Mouse (Mus musculus) urinary bladder, postnatal 14 days (tissue): ENCODE data around the gene Sgsm3.
A peak's percentile ranks its signal among the peaks of the same experiment; 100 is the strongest.

Experiments used
- DNase-seq: peaks from one replicate; pipeline ENCODE4 v3.0.0; 2021; ENCODE audit warnings: low spot score

Gene Sgsm3

DNA sequence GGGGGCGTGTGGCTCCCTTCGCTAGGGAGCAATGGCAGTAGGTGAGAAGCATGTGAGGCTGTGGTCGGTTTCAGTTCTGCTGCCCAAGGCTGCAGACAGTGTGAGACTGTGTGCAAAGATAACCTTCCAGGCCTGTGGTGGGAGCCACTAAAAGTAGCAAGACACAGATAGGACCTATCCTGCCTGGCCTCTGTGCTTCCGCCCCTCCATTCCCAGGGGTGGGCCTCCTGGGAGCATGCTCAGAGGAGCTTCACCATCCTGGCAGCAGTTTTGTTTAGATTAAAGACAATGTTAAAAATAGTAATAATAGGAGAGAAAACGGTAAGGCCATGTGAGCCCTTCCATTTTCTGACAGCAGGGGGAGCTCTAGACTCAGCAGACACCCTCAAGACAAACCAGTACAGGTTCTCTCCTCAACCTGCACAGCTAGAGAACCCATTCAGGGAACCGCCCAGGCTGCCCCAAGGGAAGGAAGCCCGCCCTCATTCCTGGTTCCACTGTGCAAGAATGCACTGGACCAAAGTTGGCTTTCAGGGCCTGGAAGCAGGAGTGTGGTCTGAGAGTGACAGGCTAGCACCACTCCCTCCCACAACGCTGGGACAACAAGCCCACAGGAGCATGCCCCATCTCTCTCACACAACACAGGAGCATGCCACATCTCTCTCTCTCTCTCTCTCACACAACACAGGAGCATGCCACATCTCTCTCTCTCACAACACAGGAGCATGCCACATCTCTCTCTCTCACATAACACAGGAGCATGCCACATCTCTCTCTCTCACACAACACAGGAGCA lies 50.0 kb downstream of the Sgsm3 start:
- DNase-seq: peak; percentile 80

DNA sequence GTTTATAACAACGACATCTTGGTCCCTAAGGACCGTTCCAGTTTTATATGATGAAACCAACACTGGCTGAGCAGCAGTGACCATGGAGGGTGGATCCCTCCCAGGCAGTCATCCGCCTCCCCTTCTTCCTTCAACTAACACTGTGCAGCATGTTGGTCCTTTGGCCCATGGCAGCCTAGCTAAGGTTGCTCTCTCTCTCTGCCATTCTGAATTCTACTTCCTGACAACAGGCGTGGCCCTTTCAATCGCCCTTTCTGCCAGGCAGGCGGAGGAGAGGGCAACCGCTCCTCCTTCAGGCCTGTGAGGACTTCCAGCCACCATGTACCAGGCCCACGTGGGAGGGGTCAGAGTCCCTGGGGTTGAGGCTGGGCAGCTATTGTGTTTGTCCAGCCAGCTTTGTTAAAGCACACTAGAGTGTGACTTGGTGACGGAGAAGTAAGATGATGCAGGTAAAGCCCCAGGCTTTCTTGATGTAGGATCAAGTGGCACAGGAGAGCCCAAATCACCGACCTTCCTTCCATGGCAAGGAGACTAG lies 53.4 kb downstream of the Sgsm3 start:
- no peak for DNase-seq

DNA sequence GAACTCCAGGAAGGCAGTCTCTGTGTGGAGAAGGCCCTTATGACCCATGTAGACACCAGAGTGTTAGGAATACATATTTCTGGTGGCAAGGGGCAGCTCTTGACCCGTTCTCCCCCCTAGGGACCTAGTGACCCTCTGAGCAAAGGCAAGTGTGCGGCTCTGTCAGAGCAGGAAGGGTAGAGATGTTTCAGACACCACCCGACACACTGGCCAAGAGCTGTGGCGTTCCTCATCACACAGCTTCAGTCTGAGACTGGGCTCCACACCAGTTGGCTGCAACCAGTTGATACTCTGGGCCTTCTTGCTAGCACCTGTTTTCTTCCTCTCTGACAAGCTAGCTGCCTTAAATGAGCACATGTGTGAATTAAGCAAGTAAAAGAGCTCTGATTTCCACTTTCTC lies 54.0 kb downstream of the Sgsm3 start:
- DNase-seq: no peak

DNA sequence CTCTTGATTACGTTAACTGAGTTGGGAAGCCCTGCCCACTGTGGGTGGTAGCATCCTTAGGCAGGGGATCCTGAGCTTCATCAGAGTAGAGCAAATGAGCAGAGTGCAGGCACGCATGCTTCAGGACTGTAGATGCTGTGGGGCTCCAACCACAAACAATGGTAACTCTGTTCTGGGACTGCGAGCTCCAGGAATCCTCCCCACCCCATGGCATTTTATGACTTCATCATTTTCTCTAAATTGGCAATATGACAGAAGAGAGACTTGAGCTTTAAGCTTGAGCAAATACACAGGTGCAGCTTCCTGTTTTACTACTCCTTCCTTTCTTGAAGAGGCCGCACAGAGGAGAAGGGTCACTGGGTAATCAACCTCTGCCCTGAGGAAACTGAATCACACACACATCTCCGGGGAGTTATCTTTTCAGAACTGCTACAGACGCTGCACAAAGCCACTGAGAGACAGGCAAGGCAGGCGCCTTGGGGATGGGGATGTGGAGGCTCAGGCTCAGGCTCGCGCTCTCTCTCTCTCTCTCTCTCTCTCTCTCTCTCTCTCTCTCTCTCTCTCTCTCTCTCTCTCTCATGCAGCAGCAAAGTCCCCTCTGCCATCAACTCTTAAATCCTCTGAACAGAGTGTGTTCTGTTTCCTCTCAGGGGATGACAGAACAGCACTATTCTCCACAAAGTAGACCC lies 55.5 kb downstream of the Sgsm3 start:
- no peak for DNase-seq

DNA sequence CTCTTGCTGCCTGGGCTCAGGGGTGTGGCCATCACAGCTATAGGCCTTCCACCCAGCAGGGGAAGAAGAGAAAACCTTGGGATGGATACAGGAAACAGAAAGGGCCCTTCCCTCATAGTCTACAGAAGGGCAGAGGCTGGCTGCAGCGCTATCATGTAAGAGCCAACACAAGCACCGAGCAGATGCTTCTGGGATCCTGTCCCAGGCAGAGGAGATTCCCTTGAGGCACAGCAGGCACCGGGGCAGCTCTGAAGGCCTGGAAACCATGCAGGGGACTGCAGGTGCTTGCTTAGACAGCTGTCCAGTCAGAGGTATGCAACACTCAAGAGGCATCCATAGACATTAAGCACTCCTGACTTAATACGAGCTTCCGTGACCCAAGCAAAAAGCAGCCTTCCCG lies 56.6 kb downstream of the Sgsm3 start:
- no peak for DNase-seq

DNA sequence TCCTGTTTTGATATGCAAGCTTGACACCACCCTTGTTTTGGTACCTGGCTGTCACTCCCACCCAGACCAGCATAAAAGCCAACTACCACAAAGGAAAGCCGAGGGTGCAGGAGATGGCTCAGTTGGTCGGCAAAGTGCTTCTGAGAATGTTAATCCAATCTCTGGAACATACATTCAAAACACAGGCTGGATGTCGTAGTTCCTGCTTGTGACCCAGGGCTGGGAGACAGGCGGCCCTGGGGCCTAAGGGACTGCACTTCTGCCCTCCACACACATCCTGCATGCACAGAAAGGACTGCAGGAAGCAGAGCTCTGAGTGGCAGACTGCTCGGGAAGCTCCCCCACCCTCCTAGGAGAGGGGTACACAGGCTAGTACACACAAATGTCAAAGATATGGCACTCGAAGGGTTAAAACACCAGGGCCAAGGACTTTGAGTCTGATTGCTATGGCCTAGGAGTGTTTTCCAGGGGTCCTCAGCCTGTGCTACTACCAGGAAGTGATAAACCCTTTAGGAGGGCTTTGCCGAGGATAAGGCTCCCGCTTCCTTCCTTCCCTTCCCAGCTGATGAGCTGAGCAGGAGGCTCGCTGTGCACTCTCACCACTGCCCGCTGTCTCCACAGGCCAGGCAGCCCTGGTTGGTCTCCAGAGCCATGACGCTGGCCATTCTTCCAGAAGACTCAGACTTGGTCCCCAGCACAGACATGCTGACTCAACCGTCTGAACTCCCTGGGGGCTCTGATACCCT lies 58.0 kb downstream of the Sgsm3 start:
- no peak for DNase-seq

DNA sequence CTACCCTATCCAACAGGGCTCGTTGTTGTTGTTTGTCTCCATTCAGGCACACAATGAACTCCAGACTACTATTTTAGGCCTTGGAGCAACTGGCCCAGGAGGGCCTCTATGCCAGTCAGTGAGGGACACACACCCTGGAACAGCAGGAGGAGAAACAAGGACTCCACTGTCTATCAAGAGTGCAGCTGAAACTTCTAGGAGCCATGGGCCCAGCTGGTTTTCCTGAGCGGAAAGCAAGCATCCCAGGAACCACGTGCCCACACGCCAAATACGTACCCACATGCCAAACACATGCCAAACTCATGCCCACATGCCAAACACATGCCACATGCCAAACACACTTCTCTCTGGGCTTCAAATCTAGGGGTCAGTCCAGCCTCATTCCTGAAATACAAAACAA lies 60.9 kb downstream of the Sgsm3 start:
- DNase-seq: no peak

DNA sequence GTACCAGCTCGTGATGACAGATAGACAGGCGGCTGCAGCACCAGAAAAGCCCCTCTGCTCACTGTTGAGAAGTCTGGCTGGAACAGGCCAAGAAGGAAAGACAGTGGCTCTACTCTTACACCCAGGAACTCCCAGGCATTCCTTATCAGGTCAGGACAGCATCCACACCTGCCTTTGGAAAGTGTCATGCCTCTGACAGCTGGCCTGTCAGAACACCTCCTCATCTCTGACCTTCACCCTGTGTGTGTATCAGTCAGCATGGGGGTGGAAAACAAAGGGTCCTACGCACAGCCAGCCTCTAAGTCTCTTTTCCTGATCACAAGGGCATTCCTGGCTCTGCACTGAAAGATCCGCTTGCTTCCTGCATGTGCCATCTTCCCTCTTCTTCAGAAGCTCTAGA lies 64.2 kb downstream of the Sgsm3 start:
- no peak for DNase-seq

DNA sequence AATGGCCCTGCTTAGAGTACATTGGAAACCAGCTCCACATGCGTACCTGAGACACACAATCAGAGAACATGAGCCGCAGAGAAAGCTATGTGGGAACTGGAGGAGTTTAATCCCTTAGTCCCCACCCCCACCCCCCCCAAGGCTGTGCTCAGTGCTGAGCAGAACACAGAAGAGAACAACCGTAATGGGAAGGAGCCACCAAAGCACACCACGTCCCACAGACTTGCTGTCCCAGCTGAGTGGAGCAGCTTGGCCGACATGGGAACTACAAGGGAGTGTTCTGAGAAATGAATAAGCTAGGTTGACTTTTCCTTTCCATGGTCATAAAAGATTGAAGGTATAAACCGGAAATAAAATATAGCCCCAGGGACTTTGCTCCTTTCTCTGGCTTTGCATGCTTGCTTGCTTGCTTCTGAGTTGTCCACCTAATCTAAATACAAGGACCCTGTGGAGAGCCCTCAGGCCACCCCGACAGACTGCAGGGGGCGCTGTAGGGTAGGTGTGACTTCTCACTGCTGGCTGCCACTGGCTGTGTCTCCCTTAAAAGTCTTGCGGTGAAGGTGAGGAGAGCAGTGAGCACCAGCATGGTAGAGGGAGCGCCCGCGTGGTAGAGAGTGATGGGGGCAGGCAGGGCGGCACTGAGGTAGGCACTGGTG lies 64.8 kb downstream of the Sgsm3 start:
- DNase-seq: peak; percentile 41

DNA sequence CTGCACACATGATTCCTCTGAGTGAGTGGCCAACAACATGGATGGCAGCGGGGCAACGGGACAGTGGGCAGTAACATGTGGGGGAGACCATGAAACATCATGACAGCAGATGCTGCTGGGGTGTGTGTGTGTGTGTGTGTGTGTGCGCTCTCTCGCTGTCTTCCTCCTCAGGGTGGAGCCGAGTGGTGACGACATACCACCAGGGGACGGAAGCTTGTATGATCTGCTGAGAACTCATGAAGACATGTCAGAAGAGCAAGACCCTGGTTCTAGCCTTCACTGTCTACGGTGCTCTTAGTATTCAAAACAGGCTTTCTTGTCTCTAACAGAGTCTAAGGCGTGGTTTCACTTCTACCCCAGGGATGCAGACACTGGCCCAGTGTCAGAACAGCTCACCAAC lies 66.9 kb downstream of the Sgsm3 start:
- no peak for DNase-seq

DNA sequence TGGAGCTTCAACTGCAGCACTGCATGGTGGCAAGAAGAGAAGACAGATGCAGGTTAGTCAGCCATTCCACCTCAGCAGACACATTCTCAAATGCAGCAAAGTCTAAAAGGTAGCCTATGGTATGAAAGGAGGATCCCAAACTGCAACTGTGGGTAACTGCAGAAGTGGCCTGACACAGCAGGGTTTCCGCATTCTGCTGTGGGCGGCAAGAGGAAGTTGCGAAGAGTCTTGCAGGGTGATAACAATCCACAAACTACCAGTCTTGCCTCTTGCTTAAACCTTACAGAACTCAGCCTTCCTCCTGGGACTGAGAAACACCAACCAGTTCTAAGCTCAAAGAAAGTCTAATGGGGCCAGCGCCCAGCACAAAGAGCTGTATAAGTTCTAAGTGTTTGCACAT lies 67.8 kb downstream of the Sgsm3 start:
- no peak for DNase-seq

DNA sequence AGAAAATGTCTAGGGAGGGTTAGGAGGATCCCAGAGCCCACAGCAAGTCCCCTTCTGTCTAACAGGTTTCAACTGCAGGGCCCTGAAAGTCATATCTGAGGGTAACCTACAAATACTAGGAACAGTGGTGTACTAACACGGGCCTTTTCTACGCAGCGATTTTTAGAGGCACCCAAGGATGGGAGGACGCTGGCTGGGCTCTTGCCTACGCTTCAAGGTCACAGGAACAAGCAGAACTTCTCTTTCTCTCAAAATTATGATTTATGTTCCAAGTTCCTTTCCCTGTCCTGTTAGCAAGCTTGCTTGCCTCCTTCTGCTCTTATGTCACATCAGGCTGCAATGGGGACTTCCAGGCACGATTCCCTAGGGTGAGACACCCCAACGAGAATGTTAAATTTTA lies 68.5 kb downstream of the Sgsm3 start:
- no peak for DNase-seq

DNA sequence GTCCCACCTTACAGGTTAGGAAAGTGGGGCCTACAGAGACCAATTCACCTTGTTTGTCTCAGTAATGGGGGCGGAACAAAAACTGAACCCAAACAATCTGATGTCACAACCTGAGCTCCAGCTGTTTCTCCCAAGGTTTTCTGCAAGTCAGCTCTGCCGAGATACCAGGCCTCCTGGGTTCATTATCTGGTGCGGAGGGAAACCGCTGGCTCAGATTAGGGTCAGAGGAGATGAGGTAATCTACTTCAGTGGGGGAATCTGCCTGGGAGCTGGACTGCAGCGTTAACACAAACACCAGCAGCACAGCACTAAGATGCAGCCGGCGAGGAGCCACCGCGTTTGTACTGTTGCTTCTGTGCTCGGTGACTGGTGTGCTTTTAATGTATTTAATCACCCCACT lies 69.9 kb downstream of the Sgsm3 start:
- DNase-seq: no peak

DNA sequence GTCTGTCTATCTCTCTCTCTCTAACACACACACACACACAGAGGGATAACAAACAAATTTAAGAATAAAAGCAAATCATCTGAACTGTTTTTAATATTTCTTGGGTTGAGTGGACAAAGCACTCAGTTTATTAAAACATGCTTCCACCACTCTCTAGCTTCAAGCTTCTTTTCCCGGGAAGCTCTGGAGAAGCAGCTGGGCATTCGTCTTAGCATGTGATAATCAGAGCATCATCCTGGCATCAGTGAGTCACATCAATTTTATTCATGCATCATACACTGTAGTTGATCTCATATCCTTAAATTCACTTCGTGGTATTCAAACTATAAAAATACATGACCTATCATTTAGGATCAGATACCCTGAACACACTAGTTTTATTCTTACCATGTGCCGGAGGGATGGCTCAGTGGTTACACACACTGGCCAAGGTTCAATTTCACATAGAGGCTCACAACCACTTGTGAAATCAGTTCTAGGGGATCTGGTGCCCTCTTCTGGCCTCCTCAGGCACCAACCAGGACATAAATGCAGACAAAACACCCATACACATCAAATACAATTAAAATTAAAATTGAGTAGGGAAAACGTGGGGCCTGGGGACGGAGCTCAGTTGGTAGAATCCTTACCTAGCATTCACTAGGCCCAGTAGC lies 72.0 kb downstream of the Sgsm3 start:
- DNase-seq: no peak

DNA sequence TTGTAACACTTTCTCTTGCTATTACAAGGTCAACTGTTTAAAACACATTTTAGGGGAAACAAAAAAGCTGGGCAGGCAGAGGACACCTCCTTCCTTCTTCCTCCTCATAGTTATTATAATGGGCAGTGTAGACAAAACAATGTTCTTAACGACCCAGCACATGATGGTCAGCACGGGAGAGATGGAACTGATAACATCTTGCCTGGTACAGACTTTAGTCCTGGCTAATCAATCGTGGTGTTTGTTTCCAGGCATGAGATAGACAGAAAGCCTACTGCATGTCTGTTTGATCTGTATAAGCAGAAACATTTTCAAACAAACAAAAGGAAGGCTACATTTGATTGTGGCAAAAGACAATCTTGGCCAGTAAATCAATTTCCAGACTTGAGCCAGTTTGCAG lies 72.9 kb downstream of the Sgsm3 start:
- DNase-seq: no peak

DNA sequence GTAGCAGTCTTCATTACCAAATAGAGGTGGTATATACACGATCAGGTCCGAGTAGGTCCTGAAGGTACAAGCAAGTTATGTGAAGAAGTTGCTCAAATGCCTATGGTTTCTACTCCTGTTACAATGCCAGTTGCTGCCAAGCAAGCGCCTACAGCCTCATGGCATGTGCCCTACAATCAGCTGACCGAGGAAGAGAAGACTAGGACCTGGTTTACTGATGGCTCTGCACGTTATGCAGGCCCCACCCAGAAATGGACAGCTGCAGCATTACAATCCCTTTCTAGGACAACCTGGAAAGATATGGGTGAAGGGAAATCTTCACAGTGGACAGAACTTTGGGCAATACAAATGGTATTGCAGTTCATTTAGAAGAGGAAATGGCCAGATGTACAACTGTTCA lies 74.9 kb downstream of the Sgsm3 start:
- DNase-seq: no peak

DNA sequence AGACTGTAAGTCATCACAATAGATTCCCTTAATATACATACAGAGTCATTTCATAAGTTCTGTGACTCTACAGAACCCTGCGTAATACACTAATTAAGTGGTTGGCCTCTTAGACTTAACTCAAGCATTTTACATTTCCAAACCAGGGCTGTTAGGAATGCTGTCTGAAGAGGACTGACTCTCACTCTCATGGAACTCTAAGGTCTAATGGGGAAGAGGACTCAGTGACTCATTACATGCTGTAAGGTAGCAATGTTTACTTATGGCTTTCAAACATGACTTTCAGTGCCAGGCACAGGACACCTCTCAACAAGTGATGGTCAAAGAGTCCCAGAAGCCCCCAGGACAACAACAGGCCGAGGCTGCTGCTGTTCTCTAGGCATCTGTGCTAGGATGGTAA lies 77.9 kb downstream of the Sgsm3 start:
- no peak for DNase-seq

DNA sequence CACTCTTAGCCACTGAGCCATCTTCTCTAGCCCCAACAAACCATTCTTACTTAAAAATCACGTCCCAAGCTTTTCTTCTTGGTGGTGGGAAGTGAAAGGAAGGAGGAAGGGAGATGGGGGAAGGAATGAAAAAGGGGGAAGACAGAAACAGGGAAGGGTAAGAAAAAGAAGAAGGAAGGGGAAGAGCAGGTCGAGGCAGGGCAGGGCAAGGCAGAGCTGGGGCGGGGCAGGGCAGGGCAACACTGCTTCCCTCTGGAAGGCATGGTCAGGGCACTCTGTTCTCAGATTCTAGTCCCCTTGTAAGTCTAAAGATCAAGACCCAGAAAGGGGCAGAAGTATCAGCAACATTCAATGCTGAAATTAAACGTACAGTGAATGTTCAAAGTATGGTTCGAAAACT lies 80.2 kb downstream of the Sgsm3 start:
- DNase-seq: no peak

DNA sequence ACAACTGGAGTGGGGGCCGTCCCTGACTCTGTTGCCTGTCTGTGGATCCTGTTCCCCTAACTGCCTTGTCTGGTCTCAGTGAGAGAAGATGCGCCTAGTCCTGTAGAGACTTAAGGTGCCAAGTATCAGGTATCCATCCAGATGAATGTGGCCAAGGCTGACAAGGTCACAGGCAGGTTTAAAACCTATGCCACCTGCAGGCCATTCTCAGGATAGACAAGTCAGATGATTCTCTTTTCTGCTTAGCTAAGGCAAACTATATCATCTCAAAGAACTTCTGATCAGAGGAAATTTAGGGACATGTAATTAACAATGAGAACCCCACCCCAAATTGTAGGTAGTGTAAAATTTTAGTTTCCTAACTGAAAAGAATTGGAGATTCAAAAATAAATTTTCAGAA lies 83.4 kb downstream of the Sgsm3 start:
- DNase-seq: no peak
